Mouse (Mus musculus): Measurements from ENCODE around the gene Bicral.

Bicral gene

GRCm38 (mm10) chr17:46832101-46832980 lies 25.9 kb downstream of the Bicral start:
- Histone ChIP-seq H3K4me1 (replicated peaks; ENCODE audit: low read depth, low read length) (peaks cover 67% of the 10 kb centered on the region), H3K36me3 (ENCODE audit: insufficient read depth, low read length) (peaks cover 23% of the 10 kb centered on the region), H3K4me3 (replicated peaks; ENCODE audit: low read length) (peak overlapping the region; percentile 4; the same call in 1 of the 2 replicates), H3K9me3 (ENCODE audit: low read length) (no peaks in the 10 kb centered on the region), H3K27me3 (ENCODE audit: insufficient read depth, low read length) (no peaks in the 10 kb centered on the region)
- TF ChIP-seq POU5F1 (IDR thresholded peaks at IDR 0.05; ENCODE audit: borderline replicate concordance, low read length) (no peak), CTCF (conservative IDR thresholded peaks at IDR 0.05; ENCODE audit: low read length) (no peak), NANOG (IDR thresholded peaks at IDR 0.05; ENCODE audit: borderline replicate concordance, low read length) (no peak)

GRCm38 (mm10) chr17:46829856-46830535 lies 28.3 kb downstream of the Bicral start:
- peaks cover 60% of the 10 kb centered on the region for H3K4me1 ChIP-seq (replicated peaks; ENCODE audit: low read depth, low read length)
- no peaks in the 10 kb centered on the region for H3K9me3 ChIP-seq (ENCODE audit: low read length)
- H3K4me3 ChIP-seq (replicated peaks; ENCODE audit: low read length): no peak overlapping the region
- H3K27me3 ChIP-seq (ENCODE audit: insufficient read depth, low read length): no peaks in the 10 kb centered on the region
- no peak for TF ChIP-seq CTCF (conservative IDR thresholded peaks at IDR 0.05; ENCODE audit: low read length)
- TF ChIP-seq NANOG (IDR thresholded peaks at IDR 0.05; ENCODE audit: borderline replicate concordance, low read length): no peak
- no peak for TF ChIP-seq POU5F1 (IDR thresholded peaks at IDR 0.05; ENCODE audit: borderline replicate concordance, low read length)
- H3K36me3 ChIP-seq (ENCODE audit: insufficient read depth, low read length): peaks cover 47% of the 10 kb centered on the region

GRCm38 (mm10) chr17:46828935-46829334 lies 29.3 kb downstream of the Bicral start:
- no peak overlapping the region for H3K4me3 ChIP-seq (replicated peaks; ENCODE audit: low read length)
- TF ChIP-seq POU5F1 (IDR thresholded peaks at IDR 0.05; ENCODE audit: borderline replicate concordance, low read length) (no peak), CTCF (conservative IDR thresholded peaks at IDR 0.05; ENCODE audit: low read length) (no peak), NANOG (IDR thresholded peaks at IDR 0.05; ENCODE audit: borderline replicate concordance, low read length) (no peak)

DNA sequence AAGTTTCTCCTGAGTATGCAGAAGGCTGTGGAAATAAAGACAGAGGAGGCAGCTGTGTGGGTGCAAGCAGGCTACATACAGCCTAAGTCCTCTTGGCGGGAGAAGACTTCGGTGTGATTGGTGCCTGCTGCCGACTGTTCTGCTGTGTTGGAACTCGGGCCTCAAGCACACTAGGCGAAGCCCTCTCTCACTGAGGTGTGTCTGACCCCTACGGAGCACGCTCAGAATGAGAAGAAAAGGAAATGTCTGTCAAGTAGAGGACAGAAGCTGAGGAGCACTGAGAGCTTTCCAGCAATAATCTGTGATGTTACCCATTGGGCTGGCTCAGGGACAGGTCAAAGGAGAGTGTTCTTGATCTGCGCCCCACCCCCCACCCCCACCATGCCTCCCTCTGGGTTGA lies 35.2 kb downstream of the Bicral start:
- Histone ChIP-seq H3K4me1 (replicated peaks; ENCODE audit: low read depth, low read length) (peaks cover 77% of the 10 kb centered on the region), H3K27me3 (ENCODE audit: insufficient read depth, low read length) (no peaks in the 10 kb centered on the region), H3K9me3 (ENCODE audit: low read length) (no peaks in the 10 kb centered on the region), H3K36me3 (ENCODE audit: insufficient read depth, low read length) (peaks cover 80% of the 10 kb centered on the region), H3K4me3 (replicated peaks; ENCODE audit: low read length) (no peak overlapping the region)
- no peak for TF ChIP-seq CTCF (conservative IDR thresholded peaks at IDR 0.05; ENCODE audit: low read length)
- no peak for TF ChIP-seq NANOG (IDR thresholded peaks at IDR 0.05; ENCODE audit: borderline replicate concordance, low read length)
- TF ChIP-seq POU5F1 (IDR thresholded peaks at IDR 0.05; ENCODE audit: borderline replicate concordance, low read length): no peak

More at GRCm38 (mm10) chr17:46828935-46829334, 29.3 kb downstream of the Bicral start:
- no peaks in the 10 kb centered on the region for H3K9me3 ChIP-seq (ENCODE audit: low read length)
- peaks cover 56% of the 10 kb centered on the region for H3K36me3 ChIP-seq (ENCODE audit: insufficient read depth, low read length)
- H3K4me1 ChIP-seq (replicated peaks; ENCODE audit: low read depth, low read length): peaks cover 65% of the 10 kb centered on the region
- H3K27me3 ChIP-seq (ENCODE audit: insufficient read depth, low read length): no peaks in the 10 kb centered on the region

DNA sequence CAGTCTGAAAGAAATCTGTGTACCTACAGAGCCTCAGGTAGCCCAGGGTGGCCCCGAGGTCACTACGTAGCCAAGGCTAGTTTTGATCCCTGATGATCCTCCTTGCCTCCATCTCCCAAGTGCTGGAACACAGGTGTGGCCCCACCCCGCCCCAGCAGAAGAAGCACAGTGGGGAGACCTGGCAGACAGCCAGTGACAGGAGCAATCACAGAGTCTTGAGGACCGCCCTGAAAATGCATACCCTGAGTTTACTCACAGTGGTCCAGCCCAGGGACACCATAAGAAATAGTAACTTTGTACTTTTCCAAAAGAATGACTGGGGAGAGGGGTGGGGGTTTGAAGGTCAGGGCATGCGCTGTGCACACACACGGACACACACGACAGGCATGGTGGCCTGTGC lies 37.7 kb downstream of the Bicral start:
- TF ChIP-seq POU5F1 (IDR thresholded peaks at IDR 0.05; ENCODE audit: borderline replicate concordance, low read length): no peak
- TF ChIP-seq CTCF (conservative IDR thresholded peaks at IDR 0.05; ENCODE audit: low read length): no peak
- TF ChIP-seq NANOG (IDR thresholded peaks at IDR 0.05; ENCODE audit: borderline replicate concordance, low read length): no peak
- H3K27me3 ChIP-seq (ENCODE audit: insufficient read depth, low read length): no peaks in the 10 kb centered on the region
- 0 out of 2 replicates have a peak overlapping the region, but pooled peaks have one; percentile 13 for H3K4me3 ChIP-seq (replicated peaks; ENCODE audit: low read length)
- no peaks in the 10 kb centered on the region for H3K9me3 ChIP-seq (ENCODE audit: low read length)
- peaks cover 96% of the 10 kb centered on the region for H3K4me1 ChIP-seq (replicated peaks; ENCODE audit: low read depth, low read length)
- peaks cover 61% of the 10 kb centered on the region for H3K36me3 ChIP-seq (ENCODE audit: insufficient read depth, low read length)

DNA sequence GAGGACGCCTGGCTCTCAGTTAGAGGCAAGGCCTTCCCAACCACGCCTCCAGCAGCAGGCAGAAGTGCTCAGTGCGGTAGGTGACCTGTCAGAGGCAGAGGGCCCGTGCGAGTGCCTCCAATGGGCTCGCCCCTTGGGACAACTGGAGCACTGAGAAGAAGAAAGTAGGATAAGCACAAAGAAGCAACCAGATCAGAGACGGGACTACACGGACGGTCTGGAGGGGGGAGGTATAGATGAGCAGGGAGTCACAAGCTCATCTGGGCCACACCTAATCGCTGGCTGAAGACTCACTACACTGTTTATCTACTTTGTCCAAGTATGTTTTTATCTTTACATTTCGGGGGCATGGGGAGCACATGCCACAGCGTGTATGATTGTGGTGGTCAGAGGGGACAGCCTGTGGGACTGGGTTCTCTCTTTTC lies 40.5 kb downstream of the Bicral start:
- Histone ChIP-seq H3K4me1 (replicated peaks; ENCODE audit: low read depth, low read length) (peaks cover 97% of the 10 kb centered on the region), H3K9me3 (ENCODE audit: low read length) (no peaks in the 10 kb centered on the region), H3K36me3 (ENCODE audit: insufficient read depth, low read length) (peaks cover 41% of the 10 kb centered on the region), H3K27me3 (ENCODE audit: insufficient read depth, low read length) (no peaks in the 10 kb centered on the region), H3K4me3 (replicated peaks; ENCODE audit: low read length) (peak overlapping the region; percentile 52)
- TF ChIP-seq CTCF (conservative IDR thresholded peaks at IDR 0.05; ENCODE audit: low read length) (no peak), NANOG (IDR thresholded peaks at IDR 0.05; ENCODE audit: borderline replicate concordance, low read length) (no peak), POU5F1 (IDR thresholded peaks at IDR 0.05; ENCODE audit: borderline replicate concordance, low read length) (no peak)

GRCm38 (mm10) chr17:46816306-46816705 lies 42.0 kb downstream of the Bicral start:
- TF ChIP-seq CTCF (conservative IDR thresholded peaks at IDR 0.05; ENCODE audit: low read length) (no peak), POU5F1 (IDR thresholded peaks at IDR 0.05; ENCODE audit: borderline replicate concordance, low read length) (no peak), NANOG (IDR thresholded peaks at IDR 0.05; ENCODE audit: borderline replicate concordance, low read length) (no peak)
- Histone ChIP-seq H3K4me3 (replicated peaks; ENCODE audit: low read length) (peak overlapping the region; percentile 88), H3K9me3 (ENCODE audit: low read length) (no peaks in the 10 kb centered on the region), H3K36me3 (ENCODE audit: insufficient read depth, low read length) (peaks cover 39% of the 10 kb centered on the region), H3K4me1 (replicated peaks; ENCODE audit: low read depth, low read length) (peaks cover 84% of the 10 kb centered on the region), H3K27me3 (ENCODE audit: insufficient read depth, low read length) (no peaks in the 10 kb centered on the region)

DNA sequence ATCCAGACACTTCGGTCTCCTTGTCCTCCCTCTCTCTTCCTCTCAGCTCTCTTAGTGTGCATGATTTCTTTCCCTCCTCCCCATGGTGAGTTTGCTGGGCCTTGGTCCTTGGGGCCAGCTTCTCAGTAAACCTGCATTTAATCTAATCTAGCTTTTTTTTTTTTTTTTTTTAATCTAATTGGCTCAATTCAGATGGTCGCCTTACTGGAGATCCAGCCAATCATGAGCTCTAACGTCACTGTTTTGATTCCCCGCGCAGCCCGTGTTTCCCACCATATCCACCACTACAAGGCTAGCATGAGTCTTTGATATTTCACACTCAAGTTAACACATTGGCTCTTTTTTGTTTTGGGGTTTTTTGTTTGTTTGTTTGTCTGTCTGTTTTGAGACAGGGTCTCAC lies 43.8 kb downstream of the Bicral start:
- Histone ChIP-seq H3K4me3 (replicated peaks; ENCODE audit: low read length) (peak overlapping the region; percentile 88), H3K4me1 (replicated peaks; ENCODE audit: low read depth, low read length) (peaks cover 77% of the 10 kb centered on the region), H3K27me3 (ENCODE audit: insufficient read depth, low read length) (no peaks in the 10 kb centered on the region), H3K36me3 (ENCODE audit: insufficient read depth, low read length) (peaks cover 35% of the 10 kb centered on the region), H3K9me3 (ENCODE audit: low read length) (no peaks in the 10 kb centered on the region)
- no peak for TF ChIP-seq POU5F1 (IDR thresholded peaks at IDR 0.05; ENCODE audit: borderline replicate concordance, low read length)
- no peak for TF ChIP-seq CTCF (conservative IDR thresholded peaks at IDR 0.05; ENCODE audit: low read length)
- no peak for TF ChIP-seq NANOG (IDR thresholded peaks at IDR 0.05; ENCODE audit: borderline replicate concordance, low read length)
